Mouse (Mus musculus): ENCODE results near the gene Gdpgp1.

- TF ChIP-seq GATA1 (IDR thresholded peaks at IDR 0.05; ENCODE audit: borderline replicate concordance, low read length) (no peak), FLI1 (IDR thresholded peaks at IDR 0.05; ENCODE audit: low read length) (no peak)
Observed at GRCm38 (mm10) chr7:80269751-80270255, 37.1 kb downstream of the Gdpgp1 start.
